Mouse (Mus musculus): ENCODE data around the gene Ift52.

The Ift52 gene

DNA sequence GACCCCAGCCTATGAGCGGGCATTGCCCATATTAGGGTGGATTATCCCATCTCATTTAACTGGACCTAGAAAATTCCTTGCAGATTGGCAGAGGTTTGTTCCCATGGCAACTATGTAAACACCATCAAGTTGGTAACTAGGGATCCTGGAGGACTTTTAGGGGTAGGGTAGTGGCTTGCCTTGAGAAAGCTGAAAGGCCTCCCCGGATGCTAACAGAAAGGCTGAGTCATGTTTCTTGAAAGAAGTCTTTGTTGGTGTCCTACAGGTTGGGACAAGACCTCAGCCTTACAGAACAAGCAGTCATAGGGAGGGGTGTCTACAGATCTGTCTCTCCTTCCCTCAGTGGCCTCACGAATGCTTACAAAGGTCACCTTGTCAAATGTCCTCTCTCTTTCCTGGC is 58.1 kb downstream of the Ift52 start:
- no peak for DNase-seq (ENCODE audit: low spot score)

GRCm38 (mm10) chr2:163079041-163079440 is 61.9 kb downstream of the Ift52 start:
- DNase-seq (ENCODE audit: low spot score): no peak

- DNase-seq (ENCODE audit: low spot score): no peak
Observed at GRCm38 (mm10) chr2:163082591-163082990, 65.4 kb downstream of the Ift52 start.

DNA sequence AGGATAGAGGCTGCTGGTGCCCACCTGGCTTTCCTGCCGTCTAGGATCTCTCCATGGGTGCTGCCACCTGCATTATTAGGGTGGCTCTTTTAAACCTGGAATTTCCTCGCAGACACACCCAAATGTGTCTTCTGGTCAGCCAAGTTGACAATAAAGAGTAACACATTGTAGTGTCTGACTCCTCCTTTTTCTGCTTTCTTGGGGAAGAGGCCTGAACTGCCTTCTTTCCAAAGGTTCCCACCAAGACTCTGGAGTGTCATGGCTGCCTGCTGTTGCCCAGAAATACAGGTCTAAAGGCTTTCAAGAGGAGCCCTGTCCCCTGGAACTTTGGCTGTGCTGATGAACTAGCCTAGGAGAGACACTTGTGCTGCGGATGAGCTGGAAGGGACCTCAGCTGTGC is 67.4 kb downstream of the Ift52 start:
- DNase-seq (ENCODE audit: low spot score): no peak

DNA sequence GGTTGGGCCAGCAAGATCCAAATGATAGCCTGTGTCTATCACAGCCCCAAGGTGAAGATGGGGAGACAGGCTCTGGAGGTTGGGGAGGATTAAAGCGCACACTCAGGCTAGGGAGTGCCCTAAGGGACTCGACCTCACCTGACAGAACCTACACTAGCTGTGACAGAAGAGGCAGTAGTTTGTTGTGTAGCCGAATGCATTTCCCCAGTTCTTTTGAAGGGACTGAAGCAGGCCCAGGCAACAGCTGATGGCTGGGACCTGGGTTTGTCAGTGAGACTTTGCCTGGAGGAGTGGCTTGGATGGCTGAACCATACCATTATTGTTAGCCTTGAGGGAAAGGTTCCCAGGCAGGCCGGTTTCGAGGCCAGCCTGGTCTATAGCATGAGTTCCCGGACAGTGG is 67.9 kb downstream of the Ift52 start:
- no peak for DNase-seq (ENCODE audit: low spot score)

GRCm38 (mm10) chr2:163086561-163086960 is 69.4 kb downstream of the Ift52 start:
- DNase-seq (ENCODE audit: low spot score): no peak

GRCm38 (mm10) chr2:163087728-163088127 is 70.6 kb downstream of the Ift52 start, which contains the start of gene Gtsf1l:
Gtsf1l (minus strand) TSS chr2:163087855.
- DNase-seq (ENCODE audit: low spot score): no peak

DNA sequence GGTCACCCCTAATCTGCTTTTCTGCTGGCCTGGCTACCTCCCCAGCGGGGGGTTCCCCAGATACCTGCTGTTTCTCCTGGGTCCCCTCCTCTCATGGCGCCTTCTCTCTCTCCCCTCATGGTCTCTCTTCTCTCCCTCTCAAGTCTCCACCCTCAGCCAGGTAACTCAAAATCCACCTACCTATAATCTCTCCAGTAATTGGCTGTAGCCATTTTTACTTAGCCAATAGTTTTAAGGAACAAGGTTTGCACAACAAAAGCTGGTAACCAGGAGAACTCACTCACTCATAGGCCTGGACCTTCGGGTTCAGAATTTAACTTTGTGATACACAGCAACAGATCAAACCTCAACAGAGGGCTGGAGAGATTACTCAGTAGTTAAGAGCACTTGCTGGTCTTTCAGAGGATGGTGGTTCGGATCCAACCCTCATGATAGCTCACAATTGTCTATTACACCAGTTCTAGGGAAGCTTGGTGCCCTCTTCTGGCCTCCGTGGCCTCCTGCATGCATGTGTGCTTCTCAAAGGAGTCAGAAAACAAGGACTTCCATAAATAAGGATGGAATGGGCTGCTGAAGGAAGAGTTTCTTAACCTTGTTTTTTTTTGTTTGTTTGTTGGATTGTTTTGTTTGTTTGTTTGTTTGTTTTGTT is 72.4 kb downstream of the Ift52 start:
- DNase-seq (ENCODE audit: low spot score): no peak

- DNase-seq (ENCODE audit: low spot score): no peak
Observed at GRCm38 (mm10) chr2:163094909-163095308, 77.8 kb downstream of the Ift52 start.
